Mouse (Mus musculus) adrenal gland, adult 18-20 months (tissue): ENCODE measurements at regions not wholly inside any gene's neighbourhood (a gene's known extent, or its start where the extent isn't known, plus 50 kb on each side); places are given as distances from the start of the nearest gene placed in this dataset.

ENCODE experiments used
- DNase-seq, 2 experiments: peaks; one replicate each; pipeline ENCODE4 v3.0.0; 2021 to 2022; ENCODE audit warnings: low spot score in 2 of 2

DNA sequence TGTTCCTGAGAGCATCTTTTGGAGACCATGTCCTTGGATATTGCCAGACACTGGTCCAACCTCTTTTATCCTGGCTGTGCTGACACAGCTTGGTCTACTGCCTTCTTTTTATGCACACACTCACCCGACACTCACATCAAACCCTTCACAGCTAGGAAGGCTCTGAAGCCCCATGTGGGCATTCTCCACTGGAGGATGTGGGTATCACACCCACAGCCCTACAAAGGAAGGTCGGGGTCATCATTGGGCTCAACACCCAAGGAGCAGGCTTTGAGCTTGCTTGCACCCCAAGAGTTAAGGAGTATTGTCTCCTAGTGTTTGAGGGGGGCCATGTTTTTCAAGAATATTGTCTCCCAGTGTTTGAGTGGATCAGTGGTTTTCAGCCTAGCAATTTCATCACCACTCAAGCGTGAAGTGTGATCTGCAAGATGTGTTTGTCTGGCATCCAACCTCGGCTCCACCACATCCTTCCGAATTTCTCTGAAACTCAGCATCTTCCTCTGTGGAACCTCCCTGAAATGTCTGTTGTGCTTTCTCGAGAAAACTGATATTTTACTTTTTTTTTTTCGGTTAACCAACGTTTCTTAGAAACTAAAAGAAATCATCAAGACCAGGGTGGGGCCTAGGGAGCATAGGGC, 297.2 kb upstream of the Zmiz1 start:
- DNase-seq: no peak

DNA sequence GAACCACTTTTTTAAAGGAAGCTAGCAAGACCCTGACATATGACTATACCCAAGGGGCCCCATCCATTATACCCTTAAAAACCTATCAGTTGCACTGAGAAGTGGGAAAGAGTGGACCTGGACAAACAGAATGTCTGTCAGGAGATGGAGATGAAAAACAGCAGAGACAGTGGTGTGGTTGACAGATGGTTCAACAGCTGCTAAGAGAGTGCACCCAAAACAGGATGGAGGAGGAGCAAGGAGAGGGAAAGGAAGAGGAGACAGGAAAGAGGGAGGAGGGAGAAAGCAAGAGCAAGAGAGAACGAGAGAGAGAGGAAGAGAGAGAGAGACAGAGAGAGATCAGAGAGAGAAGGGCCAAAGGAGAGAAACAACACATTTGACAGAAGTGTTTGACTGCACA, 292.8 kb upstream of the Zmiz1 start:
- DNase-seq: no peak

- DNase-seq: no peak
Observed at GRCm38 (mm10) chr14:25167604-25168003, 291.4 kb upstream of the Zmiz1 start.

- DNase-seq: no peak
Observed at GRCm38 (mm10) chr14:25168310-25168709, 290.7 kb upstream of the Zmiz1 start.

- DNase-seq: no peak
Observed at GRCm38 (mm10) chr14:25173281-25173680, 285.7 kb upstream of the Zmiz1 start.

- no peak for DNase-seq
Observed at GRCm38 (mm10) chr14:25173873-25174272, 285.1 kb upstream of the Zmiz1 start.

GRCm38 (mm10) chr14:25174402-25174801, 284.6 kb upstream of the Zmiz1 start:
- DNase-seq: no peak

GRCm38 (mm10) chr14:25176206-25176605, 282.8 kb upstream of the Zmiz1 start:
- DNase-seq: no peak

- no peak for DNase-seq
Observed at GRCm38 (mm10) chr14:25180126-25180525, 278.9 kb upstream of the Zmiz1 start.

GRCm38 (mm10) chr14:25181406-25181805, 277.6 kb upstream of the Zmiz1 start:
- DNase-seq: no peak

DNA sequence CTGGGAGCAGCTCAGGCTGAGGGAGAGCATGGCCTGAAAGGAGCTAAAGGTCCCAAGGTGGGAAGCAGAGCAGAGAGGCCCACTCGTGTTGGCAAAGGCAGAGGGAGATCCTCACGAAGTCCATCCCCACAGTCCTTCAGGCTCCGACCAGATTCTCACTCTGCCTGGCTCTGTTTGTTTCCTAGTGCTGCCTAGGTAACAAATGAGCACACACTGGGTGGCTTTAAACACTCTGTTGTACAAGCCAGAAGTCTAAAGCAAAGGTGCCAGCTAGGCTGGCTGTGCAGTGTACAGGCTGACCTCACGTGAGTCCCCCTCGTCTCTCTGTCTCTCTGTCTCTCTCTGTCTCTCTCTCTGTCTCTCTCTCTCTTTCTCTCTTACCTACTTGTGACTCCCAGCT, 274.9 kb upstream of the Zmiz1 start:
- no peak for DNase-seq

- no peak for DNase-seq
Observed at GRCm38 (mm10) chr14:25184875-25185274, 274.1 kb upstream of the Zmiz1 start.

DNA sequence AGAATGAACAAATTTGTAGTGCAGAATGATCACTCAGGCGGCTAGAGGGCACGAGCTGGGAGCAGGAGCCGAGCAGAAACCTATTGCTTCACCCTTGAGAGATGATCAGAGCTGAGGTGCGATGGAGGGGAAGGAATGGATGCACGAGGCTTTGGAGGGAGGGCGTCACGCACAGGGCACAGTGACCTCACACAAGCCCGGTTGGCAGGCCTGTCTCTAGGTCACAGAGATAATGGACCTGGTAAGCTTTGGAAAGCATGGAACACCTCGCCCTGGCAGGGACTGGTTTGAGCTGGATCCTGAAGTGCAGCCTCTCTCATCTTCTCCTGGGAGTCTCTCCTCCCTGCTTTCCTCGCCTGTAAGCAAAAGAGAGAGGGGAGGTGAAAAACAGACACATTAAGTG, 273.4 kb upstream of the Zmiz1 start:
- DNase-seq: no peak

- DNase-seq: peak in 1 of 2 experiments; percentile 21
Observed at GRCm38 (mm10) chr14:25185959-25186771, 272.8 kb upstream of the Zmiz1 start.

DNA sequence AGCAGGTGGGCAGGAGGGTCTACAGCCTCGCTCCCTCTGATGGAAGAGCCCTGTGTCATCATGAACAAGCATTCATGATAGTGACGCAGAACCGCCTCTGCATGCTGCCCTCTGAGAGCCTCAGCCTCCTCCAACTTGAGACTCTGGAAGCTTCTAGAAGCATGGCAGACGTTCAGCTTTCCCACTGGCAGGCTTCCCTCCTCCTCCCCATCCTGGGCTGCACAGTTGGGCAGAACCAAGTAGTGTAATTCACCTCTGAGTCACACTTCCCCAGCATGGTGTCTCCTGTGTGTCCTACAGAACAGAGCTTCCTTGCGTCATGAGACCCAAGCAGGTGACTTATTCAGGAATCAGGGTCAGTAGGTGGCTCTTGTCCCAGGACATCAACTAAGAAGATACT, 271.3 kb upstream of the Zmiz1 start:
- DNase-seq: no peak

DNA sequence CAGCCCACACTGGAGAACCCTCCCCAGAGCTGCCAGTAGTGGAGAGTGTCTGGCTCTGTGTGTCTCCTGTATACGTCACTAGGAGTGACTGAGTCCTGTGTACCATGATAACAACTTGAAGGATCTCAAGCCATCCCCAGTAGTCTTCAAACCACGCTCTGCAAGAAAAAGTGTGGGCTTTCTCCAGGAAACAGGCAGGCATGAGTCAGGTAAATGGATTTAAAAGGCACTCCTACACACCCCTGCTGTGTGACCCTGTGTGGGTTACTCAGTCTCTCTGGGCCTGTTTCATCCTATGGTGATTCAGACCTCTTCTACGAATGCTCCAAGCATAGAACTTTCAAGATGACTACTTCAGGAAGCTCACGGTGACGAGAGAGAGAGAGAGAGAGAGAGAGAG, 269.7 kb upstream of the Zmiz1 start:
- DNase-seq: no peak

GRCm38 (mm10) chr14:25190680-25191270, 268.2 kb upstream of the Zmiz1 start:
- no peak for DNase-seq

- no peak for DNase-seq
Observed at GRCm38 (mm10) chr14:25196820-25197219, 262.2 kb upstream of the Zmiz1 start.

GRCm38 (mm10) chr14:25199900-25200299, 259.1 kb upstream of the Zmiz1 start:
- no peak for DNase-seq

GRCm38 (mm10) chr14:25200656-25201179, 258.3 kb upstream of the Zmiz1 start:
- no peak for DNase-seq

- DNase-seq: no peak
Observed at GRCm38 (mm10) chr14:25202312-25202711, 256.7 kb upstream of the Zmiz1 start.

DNA sequence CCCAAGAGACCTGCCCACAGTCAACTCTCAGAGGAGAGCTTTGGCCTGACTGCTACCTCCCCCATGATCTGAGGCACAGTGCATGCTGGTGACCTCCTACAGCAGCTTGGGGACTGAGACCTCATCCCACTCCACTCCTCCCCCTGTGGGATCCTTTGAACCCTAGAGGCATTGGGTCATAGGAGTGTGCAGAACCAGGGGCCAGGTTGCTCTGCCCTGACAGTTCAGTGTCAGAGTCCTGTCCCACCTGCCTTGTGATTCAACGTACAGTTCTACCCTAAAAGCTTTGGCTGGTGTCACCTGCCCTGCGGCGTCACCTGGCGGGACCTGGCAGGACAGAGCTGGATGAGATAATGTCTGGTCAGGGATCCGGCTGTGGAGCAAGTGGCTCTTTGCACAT, 254.9 kb upstream of the Zmiz1 start:
- DNase-seq: no peak
